Mouse (Mus musculus) cerebellum, adult 11 months (tissue): Measurements from ENCODE around the gene Spc25.

Experiments used
- DNase-seq: peaks from one replicate; pipeline ENCODE4 v3.0.0; 2022

Gene Spc25

GRCm38 (mm10) chr2:69205791-69206351, at the start of gene Spc25:
Spc25 (minus strand) TSS chr2:69206194.
- DNase-seq: peak; percentile 82

DNA sequence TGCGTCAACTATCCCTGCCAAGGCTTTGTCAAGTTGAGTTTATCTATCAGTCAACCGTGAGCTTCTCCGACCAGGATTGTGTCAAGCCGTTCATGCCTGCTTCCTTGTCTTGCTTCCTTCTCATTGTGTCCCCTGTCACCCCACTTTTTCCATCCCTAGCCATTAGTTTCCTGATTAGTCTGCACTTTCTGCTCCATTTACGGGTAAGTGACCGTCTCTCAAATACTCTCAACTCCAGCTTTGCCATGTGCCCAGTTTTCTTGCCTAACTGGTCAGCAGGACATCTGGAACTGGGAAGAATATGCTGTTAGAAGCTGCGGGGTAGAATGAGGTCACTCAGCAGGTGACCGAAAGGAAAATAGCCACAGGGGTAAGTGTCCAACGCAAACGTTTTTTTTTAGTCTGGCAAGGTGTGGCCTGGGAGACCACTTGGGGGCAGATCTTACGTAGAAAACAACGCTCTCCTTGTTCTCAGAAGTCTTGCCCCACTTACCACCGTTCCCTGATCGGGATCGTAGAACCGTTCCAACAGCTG, 42.3 kb upstream of the Spc25 start:
- no peak for DNase-seq

DNA sequence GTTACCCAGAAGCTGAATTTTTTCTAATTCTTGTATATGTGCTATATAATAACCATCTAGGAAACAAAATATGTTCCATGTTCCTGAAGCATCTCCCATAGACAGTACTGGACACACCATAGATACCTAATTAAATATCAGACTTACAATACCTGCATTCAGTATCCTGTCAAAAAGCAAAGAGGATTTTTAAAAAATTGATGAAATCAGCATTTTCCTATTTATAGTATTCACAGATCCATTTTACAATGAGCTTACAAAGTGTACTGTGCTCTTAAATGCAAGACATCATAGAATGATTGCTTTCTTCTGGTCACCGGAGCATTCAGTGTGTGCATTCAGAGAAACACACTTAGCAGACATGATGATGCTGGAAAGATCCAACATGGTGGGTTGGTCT, 41.1 kb upstream of the Spc25 start:
- no peak for DNase-seq

GRCm38 (mm10) chr2:69244924-69245323, 38.9 kb upstream of the Spc25 start:
- no peak for DNase-seq

DNA sequence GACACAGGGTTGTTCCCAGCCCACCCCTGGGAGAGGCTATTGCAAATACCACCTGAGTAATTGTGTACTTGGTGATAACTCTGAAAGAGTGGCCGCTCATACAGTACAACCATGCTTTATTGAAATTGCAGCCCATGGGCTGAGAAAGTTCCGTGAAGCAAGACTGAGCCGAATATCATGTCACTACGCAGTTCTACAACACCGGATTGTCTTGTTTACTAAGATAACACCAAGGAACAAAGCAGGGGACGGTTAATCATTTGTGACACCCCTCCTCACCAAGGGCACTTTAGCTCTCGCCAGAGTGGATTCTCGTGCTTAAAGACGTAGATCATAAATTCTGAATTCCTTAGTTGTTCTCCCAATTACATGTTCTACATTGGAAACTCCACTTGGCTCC, 33.3 kb upstream of the Spc25 start:
- no peak for DNase-seq

GRCm38 (mm10) chr2:69234976-69235678, 29.1 kb upstream of the Spc25 start:
- DNase-seq: no peak

- no peak for DNase-seq
Observed at GRCm38 (mm10) chr2:69232101-69232500, 26.1 kb upstream of the Spc25 start.

GRCm38 (mm10) chr2:69230137-69230536, 24.1 kb upstream of the Spc25 start:
- DNase-seq: no peak

GRCm38 (mm10) chr2:69228635-69229034, 22.6 kb upstream of the Spc25 start:
- no peak for DNase-seq

GRCm38 (mm10) chr2:69226876-69227275, 20.9 kb upstream of the Spc25 start:
- no peak for DNase-seq

- no peak for DNase-seq
Observed at GRCm38 (mm10) chr2:69224724-69225123, 18.7 kb upstream of the Spc25 start.

DNA sequence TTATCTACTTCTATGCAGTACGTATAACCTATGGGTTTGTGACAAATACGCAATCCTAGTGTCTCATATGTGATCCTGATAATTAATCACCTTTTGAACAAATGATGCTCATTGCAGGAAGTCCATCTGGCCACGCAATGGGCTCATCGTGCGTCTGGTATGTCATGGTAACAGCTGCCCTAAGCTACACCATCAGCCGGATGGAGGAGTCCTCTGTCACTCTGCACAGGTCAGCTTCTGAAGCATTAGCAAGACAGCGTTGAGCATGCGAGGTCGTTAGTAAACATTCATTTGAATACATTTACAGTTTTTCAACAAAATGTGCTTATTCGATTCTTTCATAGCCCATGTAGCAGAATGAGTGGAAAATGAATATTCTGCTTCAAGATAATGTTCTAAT, 16.8 kb upstream of the Spc25 start:
- DNase-seq: no peak

- DNase-seq: no peak
Observed at GRCm38 (mm10) chr2:69221868-69222416, 15.9 kb upstream of the Spc25 start.

DNA sequence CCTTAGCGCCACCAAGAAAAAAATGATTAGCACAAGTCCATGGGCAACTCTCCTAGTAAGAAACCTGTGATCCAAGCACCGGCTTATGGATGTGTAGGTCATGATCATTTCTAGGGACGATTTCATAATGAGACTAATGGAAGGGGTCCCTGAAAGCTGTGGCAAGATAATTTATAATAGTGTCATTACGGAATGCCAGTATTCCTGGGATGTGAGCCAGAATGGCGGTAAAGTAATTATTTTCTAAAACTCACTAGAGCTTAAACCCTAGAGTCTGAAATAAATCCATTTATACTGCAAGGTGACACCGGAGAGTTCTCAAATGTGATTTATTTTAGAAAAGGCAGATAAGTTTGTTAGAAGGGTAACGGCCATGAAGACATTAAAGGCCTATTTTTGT, 9.2 kb upstream of the Spc25 start:
- no peak for DNase-seq

DNA sequence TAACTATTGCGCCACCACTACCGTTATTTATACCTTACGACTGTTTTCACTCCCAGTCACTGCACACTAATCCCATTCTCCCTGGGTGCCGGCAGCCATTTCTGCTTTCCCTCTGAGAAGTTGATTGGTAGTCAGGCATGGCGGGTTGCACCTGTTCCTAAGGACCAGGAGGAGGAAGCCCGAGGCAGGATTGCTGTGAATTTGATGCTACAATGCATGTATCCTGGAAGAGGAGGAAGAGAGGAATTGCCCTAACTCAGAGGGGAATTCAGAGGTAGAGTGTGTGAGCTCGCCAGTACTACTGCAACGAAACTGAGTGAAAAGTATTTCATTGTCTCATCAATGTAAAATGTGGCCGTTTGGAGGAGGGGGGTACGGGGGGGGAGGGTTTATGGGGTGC, 6.7 kb upstream of the Spc25 start:
- no peak for DNase-seq

DNA sequence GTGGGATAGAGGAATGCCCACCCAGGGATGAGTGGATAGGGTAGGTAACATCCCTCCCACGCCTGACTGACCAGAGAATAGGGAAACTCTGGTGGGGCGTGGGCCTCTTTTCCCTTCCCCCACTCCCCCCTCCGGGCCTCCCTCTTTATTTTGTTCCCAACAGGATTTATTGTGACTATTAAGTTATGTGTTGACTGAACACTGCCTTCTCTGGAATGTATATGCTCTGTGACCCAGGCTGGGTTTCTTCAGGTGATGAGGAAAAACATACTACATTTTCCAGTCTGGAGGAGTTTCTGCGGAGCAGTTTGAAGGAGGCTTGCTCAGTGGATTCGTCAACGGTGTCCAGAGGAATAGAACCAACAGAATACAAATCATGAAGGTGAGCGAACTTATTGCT, 4.8 kb upstream of the Spc25 start, which contains the start of gene G6pc2:
Gene G6pc2, plus strand, starts transcription at position 301 of the 400 bp plus-strand sequence.
- no peak for DNase-seq

DNA sequence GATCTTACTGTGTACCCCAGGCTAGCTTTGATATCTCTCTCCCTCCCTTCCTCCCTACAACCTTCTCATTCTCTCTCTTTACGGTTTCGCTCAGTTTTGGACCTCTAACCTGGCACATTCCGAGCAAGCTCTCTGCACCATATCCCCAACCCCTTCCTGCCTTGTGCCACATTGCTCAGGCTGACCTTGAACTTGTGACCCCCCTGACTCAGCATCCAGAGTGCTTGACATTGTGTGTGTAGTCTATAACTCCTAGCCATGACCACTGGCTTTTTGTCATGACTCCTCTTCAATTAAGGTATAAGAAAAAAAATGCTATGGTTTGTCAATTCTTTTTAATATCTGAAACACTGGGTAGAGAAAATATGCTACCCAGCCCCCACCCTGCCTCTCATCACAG, 3.7 kb upstream of the Spc25 start:
- DNase-seq: no peak

DNA sequence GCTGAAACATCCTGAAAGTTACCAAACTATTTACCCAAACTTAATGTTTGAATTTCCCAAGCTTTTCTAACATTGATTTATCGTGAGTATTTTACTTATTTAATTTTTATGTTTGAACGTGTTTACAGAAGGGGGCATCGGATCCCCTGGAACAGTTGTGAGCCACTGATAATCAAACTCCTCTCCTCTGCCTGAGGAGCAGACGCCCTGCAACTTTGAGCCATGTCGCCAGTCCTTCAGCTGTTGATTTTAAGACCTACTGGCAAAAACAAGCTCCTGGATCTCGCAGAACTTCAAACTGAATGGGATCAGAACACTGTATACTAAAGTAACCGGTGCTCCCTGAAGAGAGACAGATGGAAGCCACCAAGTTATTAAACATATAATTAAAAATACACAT, 529 bp upstream of the Spc25 start:
- no peak for DNase-seq

GRCm38 (mm10) chr2:69205185-69205584, 809 bp downstream of the Spc25 start:
- DNase-seq: no peak

DNA sequence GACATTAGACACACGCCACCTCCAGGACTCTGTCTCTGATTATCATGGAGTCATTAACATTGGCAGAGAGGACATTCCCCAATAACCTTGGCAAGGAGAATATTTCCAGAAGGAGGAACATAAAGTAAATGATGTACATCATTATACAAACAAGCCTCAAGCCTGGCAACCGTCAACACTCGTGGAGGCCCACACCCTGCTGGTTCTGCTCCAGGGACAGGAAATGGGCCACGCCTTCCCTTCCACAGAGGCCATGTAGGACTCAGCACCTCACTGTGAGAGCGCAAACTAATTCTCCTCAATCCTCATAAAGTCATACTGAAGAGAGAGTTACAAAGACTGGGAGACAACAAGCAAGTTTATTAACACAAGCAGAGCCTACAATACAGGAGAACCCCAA, 12.4 kb downstream of the Spc25 start:
- no peak for DNase-seq

GRCm38 (mm10) chr2:69191059-69191458, 14.9 kb downstream of the Spc25 start:
- no peak for DNase-seq

DNA sequence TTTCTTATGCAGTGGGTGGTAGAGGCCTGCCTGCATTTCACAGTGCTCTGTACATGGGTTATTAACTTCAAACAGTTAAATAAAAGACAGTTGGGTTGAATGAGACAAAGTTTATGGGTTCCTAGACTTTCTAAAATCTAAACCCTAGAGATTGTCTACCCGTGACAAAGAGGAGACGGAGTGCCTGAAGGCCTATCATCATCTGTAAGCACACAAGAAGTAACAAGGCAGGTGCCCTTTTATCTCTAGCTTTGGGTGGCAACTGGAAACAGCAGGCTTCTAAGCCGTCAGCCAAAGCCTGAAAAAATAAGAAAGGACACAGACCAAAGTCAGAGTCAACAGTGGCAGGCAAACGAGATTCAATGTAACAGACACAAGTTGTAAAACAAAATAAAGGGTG, 16.8 kb downstream of the Spc25 start:
- DNase-seq: no peak

- DNase-seq: no peak
Observed at GRCm38 (mm10) chr2:69188732-69189131, 17.3 kb downstream of the Spc25 start.

DNA sequence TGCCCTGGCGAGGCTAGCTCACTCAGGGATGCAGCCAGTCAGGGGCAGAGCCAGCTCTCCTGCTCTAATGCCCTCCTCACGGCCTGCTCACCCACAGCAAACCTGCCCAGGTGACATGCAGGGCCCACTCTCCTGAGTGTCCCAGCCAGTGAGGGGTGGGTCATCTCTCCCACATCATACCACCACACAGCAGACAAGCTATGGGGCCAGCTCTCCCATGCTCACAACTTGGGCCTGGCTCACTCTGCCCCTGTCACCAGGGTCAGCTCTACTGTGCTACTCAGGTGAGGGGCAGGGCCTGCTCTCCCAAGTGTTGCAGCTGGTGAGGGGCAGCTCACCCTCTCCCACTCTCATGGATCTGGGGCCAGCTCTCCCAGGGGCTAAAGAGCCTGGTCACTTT, 18.0 kb downstream of the Spc25 start:
- no peak for DNase-seq
